Mouse (Mus musculus): ENCODE results near the gene Nptn.

DNA sequence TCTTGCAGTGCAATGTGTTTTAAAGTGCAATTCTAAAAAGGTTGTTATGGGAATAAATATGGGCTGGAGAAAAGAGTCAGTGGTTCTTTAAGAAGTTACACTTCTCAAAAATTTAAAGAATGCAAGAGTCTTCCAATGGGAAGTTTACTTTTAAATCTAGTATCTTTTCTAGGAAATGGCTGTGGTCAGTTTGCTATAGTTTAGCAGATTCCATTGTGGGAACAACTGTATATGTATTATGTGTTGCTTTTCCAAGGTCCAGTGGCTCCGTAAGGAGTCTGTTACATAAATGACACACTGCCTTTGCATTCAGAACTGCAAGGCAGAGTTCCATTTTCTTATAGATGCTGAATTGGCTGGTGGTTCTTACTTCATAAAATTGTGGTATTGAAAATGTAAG, 41.0 kb downstream of the Nptn start:
- no peak for TF ChIP-seq CTCF (IDR thresholded peaks at IDR 0.05; ENCODE audit: extremely low read depth, insufficient read depth, insufficient read length, insufficient replicate concordance)
- no peak for TF ChIP-seq POLR2A (IDR thresholded peaks at IDR 0.05; ENCODE audit: low read depth, low read length)

All from spleen, adult 2 months (tissue).